Mouse (Mus musculus) fibroblast of lung, adult 2 months (primary cell): ENCODE data around the gene Tmem254c.
"Not testable (repeated sequence)": the region's sequence is repeated elsewhere in the genome, so short reads cannot be mapped to it uniquely, and the experiment has no call there.

Source experiments
- DNase-seq: peaks from one replicate; pipeline ENCODE4 v3.0.0-alpha.2; 2011; ENCODE audit warnings: low read depth

Gene Tmem254c

DNA sequence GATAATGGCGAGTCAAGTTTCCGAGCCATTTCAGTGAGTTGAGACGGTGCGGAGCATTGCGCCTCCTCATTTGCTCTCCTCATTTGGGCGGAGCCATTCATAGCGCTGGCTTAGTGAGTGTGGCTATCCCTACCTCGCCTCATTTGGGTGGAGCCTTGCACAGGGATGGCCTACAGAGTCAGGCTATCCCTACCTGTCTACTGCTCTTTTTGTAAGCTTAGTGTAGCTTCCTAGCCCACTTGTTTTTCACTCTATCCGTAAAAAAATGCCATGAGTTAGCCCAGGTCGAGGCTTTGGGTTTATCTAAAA lies at the start of gene Tmem254c:
TSS of gene Tmem254c (minus strand) at position 31 of the 309 bp plus-strand sequence.
- not testable (repeated sequence) for DNase-seq

DNA sequence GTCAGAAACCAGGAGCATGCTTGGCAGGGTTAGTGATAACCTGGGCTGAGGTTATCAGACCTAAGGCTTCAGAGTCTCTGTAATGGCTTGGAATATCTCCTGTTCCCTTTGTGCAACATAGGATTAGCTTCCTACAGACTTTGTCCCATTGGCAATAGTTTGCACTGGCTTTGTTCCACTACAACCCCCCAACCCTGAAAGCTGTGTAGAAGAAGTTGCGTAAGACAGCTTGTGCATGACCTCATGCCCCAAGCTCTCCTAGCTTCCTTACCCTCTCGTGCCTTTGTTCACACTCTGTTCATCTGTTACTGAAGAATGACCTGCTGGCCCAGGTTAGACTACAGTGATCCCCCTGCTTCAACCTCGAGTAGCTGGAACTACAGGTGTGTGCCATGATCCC lies 30.5 kb upstream of the Tmem254c start:
- DNase-seq: not testable (repeated sequence)

GRCm38 (mm10) chr14:26081997-26082396 lies 14.8 kb upstream of the Tmem254c start, which contains the start of gene Cphx3:
Cphx3 (plus strand) TSS chr14:26082297.
- DNase-seq: not testable (repeated sequence)

DNA sequence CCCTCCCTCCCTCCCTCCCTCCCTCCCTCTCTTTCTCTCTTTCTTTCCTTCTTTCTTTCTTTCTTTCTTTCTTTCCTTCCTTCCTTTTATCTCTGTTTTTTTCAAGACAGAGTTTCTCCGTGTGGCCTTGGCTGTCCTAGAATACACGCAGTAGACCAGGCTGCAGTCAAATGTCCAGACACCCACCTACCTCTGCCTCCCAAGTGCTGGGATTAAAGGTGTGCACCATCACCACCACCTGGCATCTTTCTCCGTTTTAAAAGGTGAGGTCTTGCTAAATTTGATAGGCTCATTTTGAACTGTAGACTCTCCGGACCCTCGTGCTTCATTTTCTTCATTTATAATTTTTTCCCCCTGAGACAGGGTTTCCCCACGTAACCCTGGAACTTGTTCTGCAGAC lies 14.1 kb upstream of the Tmem254c start, which contains the start of gene Cphx2:
TSS of gene Cphx2 (plus strand) at position 301 of the 400 bp plus-strand sequence.
- not testable (repeated sequence) for DNase-seq

DNA sequence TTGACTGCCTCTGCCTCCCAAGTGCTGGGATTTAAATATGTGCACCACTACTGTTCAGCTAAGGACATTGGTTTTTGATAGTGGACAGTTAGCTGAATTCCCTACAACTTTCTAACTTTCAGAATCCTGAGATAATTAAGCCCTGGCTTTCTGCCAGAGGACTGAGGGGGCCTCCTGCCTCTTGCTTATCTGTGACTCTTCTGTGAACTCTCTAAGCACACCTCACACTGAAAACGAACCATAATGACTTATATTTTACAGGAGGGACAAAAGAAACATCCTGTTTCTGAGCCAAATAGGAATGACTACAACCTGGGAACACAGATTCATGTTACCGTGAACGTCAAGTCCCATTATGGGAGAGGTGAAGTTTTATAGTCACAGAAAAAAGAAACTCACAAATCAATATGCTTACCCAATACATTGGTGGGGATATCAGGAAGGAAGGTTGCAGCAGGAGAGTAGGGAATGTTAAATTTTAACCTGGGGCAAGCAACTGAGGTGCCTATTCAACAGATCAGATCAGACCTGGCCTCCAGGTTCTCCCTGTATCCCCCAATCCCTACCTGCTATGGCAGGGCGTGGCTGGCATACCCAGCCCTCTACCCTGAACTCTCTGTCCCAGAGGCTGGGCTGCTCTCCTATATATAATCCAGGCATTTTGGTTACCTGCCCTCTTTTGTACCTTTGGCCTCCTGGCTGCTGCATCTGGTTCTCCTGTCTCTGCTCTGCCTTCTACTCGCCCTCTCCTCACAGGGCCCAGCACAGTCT lies 9.7 kb upstream of the Tmem254c start:
- not testable (repeated sequence) for DNase-seq

DNA sequence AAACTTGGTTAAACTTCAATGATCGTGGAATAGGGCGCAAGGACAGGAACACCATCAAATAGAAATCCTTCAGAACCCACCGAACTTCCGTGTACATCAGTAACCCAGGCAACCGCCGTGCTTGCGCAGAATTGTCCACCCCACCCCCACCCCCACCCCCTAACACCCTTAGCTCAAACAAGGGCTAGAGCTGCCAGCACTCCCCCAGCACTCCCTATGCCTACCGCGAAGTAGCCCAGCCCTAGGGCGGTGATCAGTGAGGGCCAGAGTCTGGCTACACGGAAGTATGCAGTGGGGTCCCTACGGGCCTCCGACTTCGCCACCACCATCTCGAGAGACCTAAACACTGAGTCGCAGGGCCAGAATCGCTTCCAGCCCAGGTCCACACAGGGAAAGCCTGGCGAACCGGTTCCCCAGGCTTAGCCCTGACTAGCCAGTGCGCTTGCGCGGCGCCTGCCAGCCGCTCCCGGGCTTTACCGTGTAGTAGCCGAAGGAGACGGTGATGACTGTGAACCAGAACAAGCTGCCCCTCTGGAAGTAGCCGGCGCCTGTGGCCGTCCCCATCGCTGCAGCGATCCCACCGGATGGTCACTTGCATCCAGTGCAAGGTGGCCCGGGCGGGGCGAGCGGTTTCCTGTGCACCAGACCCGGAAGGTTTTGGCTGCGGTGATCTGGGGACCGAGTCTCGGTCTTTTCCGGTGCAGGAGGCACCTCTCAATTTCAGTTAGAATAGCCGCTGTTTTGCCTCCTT lies 406 bp downstream of the Tmem254c start:
- DNase-seq: not testable (repeated sequence)

- DNase-seq: not testable (repeated sequence)
Observed at GRCm38 (mm10) chr14:26059362-26059761, 7.8 kb downstream of the Tmem254c start.

- DNase-seq: not testable (repeated sequence)
Observed at GRCm38 (mm10) chr14:26058184-26058583, 9.0 kb downstream of the Tmem254c start.

DNA sequence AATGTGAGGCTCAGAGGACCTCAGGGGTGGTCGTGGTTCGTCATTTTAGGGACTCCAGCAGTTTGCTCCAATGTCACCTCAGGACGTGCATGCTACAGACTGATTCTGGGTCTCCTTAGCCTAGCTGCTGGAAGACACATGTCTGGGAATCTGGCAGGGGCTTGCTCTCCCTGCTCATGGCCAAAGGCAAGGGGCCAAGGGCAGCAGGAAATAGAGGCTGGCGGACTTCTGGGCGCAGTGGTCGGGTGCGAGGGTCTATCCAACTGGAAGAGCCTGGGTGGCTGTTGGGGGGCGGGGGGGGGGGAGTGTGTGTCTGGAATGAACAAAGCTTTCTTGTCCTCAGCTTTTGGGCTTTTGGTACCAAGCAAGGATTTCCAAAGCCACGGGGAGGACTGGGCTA lies 18.4 kb downstream of the Tmem254c start:
- DNase-seq: not testable (repeated sequence)

DNA sequence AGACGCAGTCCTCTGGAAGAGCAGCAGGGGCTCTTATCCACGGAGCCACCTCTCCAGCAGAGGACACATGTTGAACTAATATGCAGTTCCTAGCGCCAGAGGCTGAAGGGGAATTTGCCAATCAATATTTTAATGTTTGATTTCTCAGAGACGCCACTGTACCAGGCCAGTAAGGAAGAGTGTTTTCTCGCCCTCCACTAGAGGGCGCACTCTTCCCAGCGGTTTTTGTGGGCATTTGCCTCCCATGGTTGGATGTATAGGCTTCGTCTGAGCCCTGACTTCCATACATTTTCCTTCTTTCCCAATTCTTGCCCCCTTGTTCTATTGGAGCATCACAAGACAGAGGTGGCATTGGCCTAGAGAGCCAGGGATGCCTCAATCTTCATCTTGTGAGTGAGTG lies 20.1 kb downstream of the Tmem254c start:
- not testable (repeated sequence) for DNase-seq

- DNase-seq: not testable (repeated sequence)
Observed at GRCm38 (mm10) chr14:26045007-26045406, 22.1 kb downstream of the Tmem254c start.

GRCm38 (mm10) chr14:26042611-26043010 lies 24.5 kb downstream of the Tmem254c start, which contains the start of gene Gm9780:
Gm9780 (minus strand) TSS chr14:26042711.
- DNase-seq: not testable (repeated sequence)

- DNase-seq: not testable (repeated sequence)
Observed at GRCm38 (mm10) chr14:26035439-26035838, 31.7 kb downstream of the Tmem254c start.

DNA sequence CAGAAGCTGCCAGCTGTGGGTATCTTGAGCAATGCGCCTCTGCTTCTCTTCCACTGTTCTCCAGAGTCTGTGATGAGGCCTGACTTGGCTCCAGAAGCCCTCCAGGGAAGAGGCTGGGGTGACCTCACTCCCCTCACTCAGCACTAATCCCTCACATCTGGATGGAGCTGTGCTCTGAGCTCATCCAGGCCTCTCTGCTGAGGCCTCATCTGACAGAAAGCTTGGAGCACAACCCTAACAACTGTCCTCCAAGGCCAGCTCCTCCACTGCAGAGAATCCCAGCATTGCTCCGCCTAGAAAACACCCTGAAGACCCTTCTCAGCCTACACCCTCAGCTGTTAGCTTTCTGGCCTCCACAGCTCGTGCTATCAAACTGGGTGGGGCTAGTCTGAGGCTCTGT lies 32.8 kb downstream of the Tmem254c start:
- not testable (repeated sequence) for DNase-seq

DNA sequence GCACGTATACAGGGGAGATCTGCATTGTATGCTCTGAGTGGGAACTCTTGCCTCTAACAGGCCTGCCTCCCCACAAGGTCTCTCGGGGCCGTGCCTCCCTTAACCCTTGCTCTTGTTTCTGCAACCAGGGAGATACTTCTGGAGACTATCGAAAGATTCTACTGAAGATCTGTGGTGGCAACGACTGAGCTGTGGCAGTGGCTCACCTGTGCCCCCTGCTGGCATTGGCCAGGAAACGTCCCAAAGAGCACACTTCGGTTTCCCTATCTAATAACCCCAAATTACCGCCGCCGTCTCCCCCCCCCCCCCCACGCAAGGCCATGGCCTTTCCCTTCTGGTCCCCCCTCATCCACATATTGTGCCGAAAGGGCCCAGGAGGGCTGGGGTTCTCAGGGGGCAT lies 41.5 kb downstream of the Tmem254c start:
- DNase-seq: not testable (repeated sequence)

DNA sequence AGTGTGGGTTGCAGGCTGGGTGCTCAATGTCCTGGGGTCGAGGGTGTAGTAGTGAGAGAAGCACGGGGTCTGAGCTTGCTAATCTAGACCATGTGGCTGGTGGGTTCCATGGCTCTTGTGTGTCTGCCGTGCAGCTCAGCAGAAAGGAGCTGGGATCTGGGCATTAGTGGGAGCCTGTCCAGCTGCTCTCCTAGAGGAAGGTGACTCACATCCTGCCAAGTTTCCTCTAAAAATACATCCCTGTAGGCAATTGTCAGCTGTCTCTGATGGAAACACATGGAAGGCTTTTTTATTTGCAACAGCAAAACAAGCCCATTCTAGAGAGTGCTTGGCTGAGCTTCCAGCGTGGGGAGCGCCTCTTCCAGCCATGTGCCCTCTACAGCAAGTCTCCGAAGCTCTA lies 44.3 kb downstream of the Tmem254c start:
- not testable (repeated sequence) for DNase-seq

DNA sequence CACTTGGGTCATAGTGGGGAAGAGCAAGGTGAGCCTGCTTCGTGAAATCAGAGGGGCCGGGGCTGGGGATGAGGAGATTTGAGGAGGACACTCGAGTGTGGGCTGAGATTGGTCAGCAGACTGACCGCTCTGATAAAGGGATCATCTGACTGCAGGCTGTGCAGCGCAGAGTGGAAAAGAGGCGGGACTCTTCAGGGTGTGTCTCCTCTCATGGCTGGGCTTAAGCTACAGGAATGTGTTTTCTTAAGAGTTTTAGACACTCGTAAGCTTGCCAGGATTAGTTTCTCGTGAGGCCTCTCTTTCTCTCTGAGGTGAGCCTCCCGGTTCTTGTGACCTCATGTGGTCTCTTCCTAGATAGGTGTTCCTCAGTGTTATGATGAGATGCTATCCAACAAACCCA lies 45.6 kb downstream of the Tmem254c start:
- DNase-seq: not testable (repeated sequence)

GRCm38 (mm10) chr14:26016414-26016813 lies 50.7 kb downstream of the Tmem254c start:
- DNase-seq: not testable (repeated sequence)
